Mouse (Mus musculus): Measurements from ENCODE around the gene Tgif2. TPM values are rescaled to one million over a fixed set of nuclear protein-coding genes. Genes with fewer than 3 reads are reported as not detected.

The Tgif2 gene
- polyA plus RNA-seq, 1 experiment from 2014 or later = 69.6 TPM

GRCm38 (mm10) chr2:156840301-156841027 is 657 bp downstream of the Tgif2 start:
- peaks cover 14% of the 10 kb centered on the region; the same call in 1 of the 2 replicates for H3K4me1 ChIP-seq (replicated peaks; ENCODE audit: control insufficient read depth, insufficient read depth, low read length)
- H3K9ac ChIP-seq (ENCODE audit: low read depth, low read length) = peak overlapping the region; percentile 88
- ATAC-seq (ENCODE audit: low FRiP score) = peak; percentile 38
- H3K27me3 ChIP-seq (ENCODE audit: control insufficient read depth, insufficient read depth, low read length) = no peaks in the 10 kb centered on the region
- H3K4me2 ChIP-seq (replicated peaks; ENCODE audit: low read depth, low read length) = peak overlapping the region; percentile 84
- WGBS = under 1% methylated on average over 43 of the region's 79 CpGs
- peak overlapping the region; percentile 90 for H3K27ac ChIP-seq (ENCODE audit: low read depth, low read length)
- DNase-seq (ENCODE audit: low spot score) = peak; percentile 77
- H3K4me3 ChIP-seq (ENCODE audit: low read depth, low read length) = peak overlapping the region; percentile 87
- no peaks in the 10 kb centered on the region for H3K9me3 ChIP-seq (ENCODE audit: control insufficient read depth, low read length)
- no peaks in the 10 kb centered on the region for H3K36me3 ChIP-seq (ENCODE audit: control insufficient read depth, insufficient read depth, low read length)

- H3K4me1 ChIP-seq (replicated peaks; ENCODE audit: control insufficient read depth, insufficient read depth, low read length) = peaks cover 14% of the 10 kb centered on the region; the same call in 1 of the 2 replicates
- peak; percentile 74 for DNase-seq (ENCODE audit: low spot score)
- no peaks in the 10 kb centered on the region for H3K27me3 ChIP-seq (ENCODE audit: control insufficient read depth, insufficient read depth, low read length)
- H3K9ac ChIP-seq (ENCODE audit: low read depth, low read length) = peak overlapping the region; percentile 88
- no peaks in the 10 kb centered on the region for H3K9me3 ChIP-seq (ENCODE audit: control insufficient read depth, low read length)
- no peaks in the 10 kb centered on the region for H3K36me3 ChIP-seq (ENCODE audit: control insufficient read depth, insufficient read depth, low read length)
- H3K4me2 ChIP-seq (replicated peaks; ENCODE audit: low read depth, low read length) = peak overlapping the region; percentile 84
- H3K27ac ChIP-seq (ENCODE audit: low read depth, low read length) = peak overlapping the region; percentile 90
- ATAC-seq (ENCODE audit: low FRiP score) = peak; percentile 28; the same call in 1 of the 2 replicates
- peak overlapping the region; percentile 87 for H3K4me3 ChIP-seq (ENCODE audit: low read depth, low read length)
- WGBS = under 1% methylated on average over 41 of the region's 42 CpGs
These were observed 1.4 kb downstream of the Tgif2 start for GRCm38 (mm10) chr2:156841028-156841840.

- H3K27ac ChIP-seq (ENCODE audit: low read depth, low read length) = peak overlapping the region; percentile 68
- H3K9ac ChIP-seq (ENCODE audit: low read depth, low read length) = peak overlapping the region; percentile 88
- H3K4me1 ChIP-seq (replicated peaks; ENCODE audit: control insufficient read depth, insufficient read depth, low read length) = peaks cover 14% of the 10 kb centered on the region; the same call in 1 of the 2 replicates
- peak; percentile 56 for DNase-seq (ENCODE audit: low spot score)
- H3K36me3 ChIP-seq (ENCODE audit: control insufficient read depth, insufficient read depth, low read length) = peaks cover under 1% of the 10 kb centered on the region; the same call in 1 of the 2 replicates
- no peaks in the 10 kb centered on the region for H3K9me3 ChIP-seq (ENCODE audit: control insufficient read depth, low read length)
- peak overlapping the region; percentile 87 for H3K4me3 ChIP-seq (ENCODE audit: low read depth, low read length)
- WGBS = 2% methylated on average over 20 of the region's 20 CpGs
- peak overlapping the region; percentile 84 for H3K4me2 ChIP-seq (replicated peaks; ENCODE audit: low read depth, low read length)
- no peak for ATAC-seq (ENCODE audit: low FRiP score)
- no peaks in the 10 kb centered on the region for H3K27me3 ChIP-seq (ENCODE audit: control insufficient read depth, insufficient read depth, low read length)
These were observed 2.3 kb downstream of the Tgif2 start for GRCm38 (mm10) chr2:156841841-156842706.

- 17% methylated on average over 11 of the region's 11 CpGs for WGBS
- ATAC-seq (ENCODE audit: low FRiP score) (no peak), DNase-seq (ENCODE audit: low spot score) (peak; percentile 36)
- Histone ChIP-seq H3K4me3 (ENCODE audit: low read depth, low read length) (peak overlapping the region; percentile 87), H3K27me3 (ENCODE audit: control insufficient read depth, insufficient read depth, low read length) (no peaks in the 10 kb centered on the region), H3K9me3 (ENCODE audit: control insufficient read depth, low read length) (no peaks in the 10 kb centered on the region), H3K36me3 (ENCODE audit: control insufficient read depth, insufficient read depth, low read length) (peaks cover 3% of the 10 kb centered on the region; the same call in 1 of the 2 replicates), H3K27ac (ENCODE audit: low read depth, low read length) (no peak overlapping the region), H3K4me1 (replicated peaks; ENCODE audit: control insufficient read depth, insufficient read depth, low read length) (peaks cover 14% of the 10 kb centered on the region; the same call in 1 of the 2 replicates), H3K9ac (ENCODE audit: low read depth, low read length) (peak overlapping the region; percentile 88; the same call in 1 of the 2 replicates), H3K4me2 (replicated peaks; ENCODE audit: low read depth, low read length) (peak overlapping the region; percentile 84)
These were observed 2.9 kb downstream of the Tgif2 start for GRCm38 (mm10) chr2:156842711-156843110.

- 87% methylated on average over 10 of the region's 10 CpGs for WGBS
- Histone ChIP-seq H3K27ac (ENCODE audit: low read depth, low read length) (no peak overlapping the region), H3K9ac (ENCODE audit: low read depth, low read length) (no peak overlapping the region), H3K36me3 (ENCODE audit: control insufficient read depth, insufficient read depth, low read length) (peaks cover 3% of the 10 kb centered on the region; the same call in 1 of the 2 replicates), H3K9me3 (ENCODE audit: control insufficient read depth, low read length) (no peaks in the 10 kb centered on the region), H3K4me3 (ENCODE audit: low read depth, low read length) (no peak overlapping the region), H3K4me1 (replicated peaks; ENCODE audit: control insufficient read depth, insufficient read depth, low read length) (peaks cover 14% of the 10 kb centered on the region; the same call in 1 of the 2 replicates), H3K27me3 (ENCODE audit: control insufficient read depth, insufficient read depth, low read length) (no peaks in the 10 kb centered on the region), H3K4me2 (replicated peaks; ENCODE audit: low read depth, low read length) (no peak overlapping the region)
- ATAC-seq (ENCODE audit: low FRiP score) (no peak), DNase-seq (ENCODE audit: low spot score) (no peak)
These were observed 3.5 kb downstream of the Tgif2 start for GRCm38 (mm10) chr2:156843331-156843730.

DNA sequence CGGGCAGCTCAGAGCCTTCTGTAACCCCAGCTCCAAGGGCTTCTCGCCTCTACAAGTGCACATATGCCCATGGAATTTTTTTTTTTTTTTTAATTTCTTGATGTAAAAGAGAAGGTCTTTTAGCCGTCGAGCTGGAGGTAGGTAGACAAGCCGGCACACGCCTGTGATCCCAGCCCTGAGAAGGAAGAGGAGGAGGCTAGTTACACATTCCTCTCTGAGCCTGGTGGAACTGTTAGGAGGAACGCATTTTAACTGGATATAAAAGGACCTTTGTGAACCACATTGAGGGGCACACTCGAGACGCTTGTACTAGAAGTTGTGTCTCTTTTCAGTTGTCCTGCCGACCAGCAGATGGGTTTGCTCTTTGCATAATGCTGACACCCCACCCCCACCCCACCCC is 4.9 kb downstream of the Tgif2 start:
- Histone ChIP-seq H3K9me3 (ENCODE audit: control insufficient read depth, low read length) (no peaks in the 10 kb centered on the region), H3K4me2 (replicated peaks; ENCODE audit: low read depth, low read length) (no peak overlapping the region), H3K9ac (ENCODE audit: low read depth, low read length) (no peak overlapping the region), H3K36me3 (ENCODE audit: control insufficient read depth, insufficient read depth, low read length) (peaks cover 3% of the 10 kb centered on the region; the same call in 1 of the 2 replicates), H3K27me3 (ENCODE audit: control insufficient read depth, insufficient read depth, low read length) (no peaks in the 10 kb centered on the region), H3K4me3 (ENCODE audit: low read depth, low read length) (no peak overlapping the region), H3K27ac (ENCODE audit: low read depth, low read length) (0 out of 2 replicates have a peak overlapping the region, but pooled peaks have one; percentile 32), H3K4me1 (replicated peaks; ENCODE audit: control insufficient read depth, insufficient read depth, low read length) (peaks cover 14% of the 10 kb centered on the region; the same call in 1 of the 2 replicates)
- ATAC-seq (ENCODE audit: low FRiP score) (no peak), DNase-seq (ENCODE audit: low spot score) (no peak)
- WGBS = 41% methylated on average over 10 of the region's 10 CpGs

GRCm38 (mm10) chr2:156847653-156848052 is 7.8 kb downstream of the Tgif2 start:
- Histone ChIP-seq H3K4me2 (replicated peaks; ENCODE audit: low read depth, low read length) (no peak overlapping the region), H3K27ac (ENCODE audit: low read depth, low read length) (no peak overlapping the region), H3K4me1 (replicated peaks; ENCODE audit: control insufficient read depth, insufficient read depth, low read length) (peaks cover 9% of the 10 kb centered on the region; the same call in 1 of the 2 replicates), H3K4me3 (ENCODE audit: low read depth, low read length) (no peak overlapping the region), H3K9ac (ENCODE audit: low read depth, low read length) (no peak overlapping the region), H3K27me3 (ENCODE audit: control insufficient read depth, insufficient read depth, low read length) (no peaks in the 10 kb centered on the region), H3K36me3 (ENCODE audit: control insufficient read depth, insufficient read depth, low read length) (peaks cover 8% of the 10 kb centered on the region; the same call in 1 of the 2 replicates), H3K9me3 (ENCODE audit: control insufficient read depth, low read length) (no peaks in the 10 kb centered on the region)
- ATAC-seq (ENCODE audit: low FRiP score) (no peak), DNase-seq (ENCODE audit: low spot score) (no peak)
- 63% methylated on average over 6 of the region's 6 CpGs for WGBS
